Mouse (Mus musculus): ENCODE results near the gene Car5a.

Gene Car5a

DNA sequence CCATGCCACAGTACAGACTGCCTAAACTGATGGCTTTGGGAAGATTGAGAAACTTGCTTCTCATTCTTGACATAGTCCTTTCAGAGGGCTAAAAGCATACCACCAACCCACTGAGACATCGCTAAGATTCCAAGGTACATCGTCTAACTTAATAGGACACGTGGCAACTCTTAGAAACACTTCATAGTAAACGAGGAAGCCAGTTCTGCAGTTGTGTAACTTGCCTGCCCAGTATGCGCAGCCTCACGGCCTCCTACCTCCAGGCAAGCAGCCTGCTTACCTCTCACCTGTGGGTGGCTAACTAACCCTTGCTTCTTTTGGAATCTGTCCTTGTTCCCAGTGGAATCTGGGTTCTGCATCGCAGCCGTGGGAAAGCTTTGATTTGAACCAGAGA, 35.6 kb downstream of the Car5a start:
- in situ Hi-C loops (cut with MboI; ENCODE audit: low sequenced_read_pairs) = no loop called here

DNA sequence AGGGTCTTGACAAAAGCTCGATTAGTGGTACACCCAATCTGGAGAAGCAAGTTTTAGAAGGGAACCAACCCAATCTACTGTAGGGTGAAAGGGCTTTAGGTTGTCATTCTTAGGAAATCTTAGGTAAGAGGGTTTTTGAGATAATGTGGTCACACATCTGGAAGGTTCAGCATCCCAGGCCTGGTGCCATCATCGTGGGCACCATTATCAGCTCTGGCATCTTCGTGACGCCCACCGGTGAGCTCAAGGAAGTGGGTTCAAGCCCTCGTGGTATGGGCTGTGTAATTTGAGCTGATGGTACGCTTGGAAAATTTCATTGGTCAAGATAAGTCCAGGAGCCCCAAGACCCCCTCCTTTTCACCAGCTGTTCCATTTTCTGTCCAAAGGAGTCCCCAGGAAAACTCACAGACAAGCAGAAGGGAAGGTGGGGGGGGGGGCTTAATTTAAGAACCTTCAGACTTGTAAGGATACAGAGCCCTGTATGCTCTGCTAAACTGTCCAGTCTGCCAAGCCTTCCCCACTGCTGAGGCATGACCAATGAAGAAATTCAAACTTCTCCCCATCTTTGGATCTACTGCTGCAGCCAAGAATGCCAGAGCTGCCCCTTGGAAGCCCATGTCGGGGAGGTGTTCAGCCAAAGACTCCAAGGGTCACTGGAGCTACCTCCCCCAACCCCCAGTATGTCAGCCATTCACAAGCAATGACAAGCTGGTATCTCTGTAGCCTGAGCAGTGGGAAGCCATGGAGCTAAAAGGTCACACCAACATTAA, 36.1 kb downstream of the Car5a start:
- in situ Hi-C loops (cut with MboI; ENCODE audit: low sequenced_read_pairs) = no loop called here

DNA sequence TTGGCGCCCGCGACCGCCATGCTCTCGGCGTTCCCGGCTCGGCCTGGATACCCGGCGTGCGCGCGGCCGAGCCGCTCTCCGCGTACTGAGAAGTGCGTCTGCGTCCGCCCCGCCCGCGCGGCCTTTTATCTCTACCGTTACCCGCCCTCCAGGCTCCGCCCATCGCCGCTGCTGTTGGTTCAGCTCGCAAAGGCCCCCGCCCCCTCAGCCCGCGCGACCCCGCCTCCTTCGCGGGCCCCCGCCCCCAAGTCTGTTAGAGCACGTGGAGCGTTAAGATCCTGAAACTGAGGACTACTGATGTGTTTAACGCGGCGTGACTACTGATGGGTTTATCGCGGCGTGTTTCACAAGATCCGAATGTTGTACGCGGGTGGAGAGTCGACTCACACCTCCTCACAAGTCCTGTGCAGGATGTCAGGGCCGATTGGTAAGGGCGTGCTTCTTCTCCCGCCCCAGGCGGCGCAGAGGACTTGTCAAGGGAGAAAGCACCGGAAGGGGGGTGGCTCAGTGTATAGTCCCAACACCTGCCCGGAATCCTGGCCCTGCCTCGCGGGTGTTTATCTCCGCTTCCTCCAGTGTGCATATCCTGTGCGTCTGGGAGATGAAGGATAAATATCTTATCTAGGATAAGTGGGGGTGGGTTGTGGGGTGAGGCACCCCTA, 37.0 kb downstream of the Car5a start, which contains the start of gene Slc7a5:
Gene Slc7a5 (minus strand): TSS at position 108 of the 662 bp plus-strand sequence.
- in situ Hi-C loops (cut with MboI; ENCODE audit: low sequenced_read_pairs) = no loop called here

DNA sequence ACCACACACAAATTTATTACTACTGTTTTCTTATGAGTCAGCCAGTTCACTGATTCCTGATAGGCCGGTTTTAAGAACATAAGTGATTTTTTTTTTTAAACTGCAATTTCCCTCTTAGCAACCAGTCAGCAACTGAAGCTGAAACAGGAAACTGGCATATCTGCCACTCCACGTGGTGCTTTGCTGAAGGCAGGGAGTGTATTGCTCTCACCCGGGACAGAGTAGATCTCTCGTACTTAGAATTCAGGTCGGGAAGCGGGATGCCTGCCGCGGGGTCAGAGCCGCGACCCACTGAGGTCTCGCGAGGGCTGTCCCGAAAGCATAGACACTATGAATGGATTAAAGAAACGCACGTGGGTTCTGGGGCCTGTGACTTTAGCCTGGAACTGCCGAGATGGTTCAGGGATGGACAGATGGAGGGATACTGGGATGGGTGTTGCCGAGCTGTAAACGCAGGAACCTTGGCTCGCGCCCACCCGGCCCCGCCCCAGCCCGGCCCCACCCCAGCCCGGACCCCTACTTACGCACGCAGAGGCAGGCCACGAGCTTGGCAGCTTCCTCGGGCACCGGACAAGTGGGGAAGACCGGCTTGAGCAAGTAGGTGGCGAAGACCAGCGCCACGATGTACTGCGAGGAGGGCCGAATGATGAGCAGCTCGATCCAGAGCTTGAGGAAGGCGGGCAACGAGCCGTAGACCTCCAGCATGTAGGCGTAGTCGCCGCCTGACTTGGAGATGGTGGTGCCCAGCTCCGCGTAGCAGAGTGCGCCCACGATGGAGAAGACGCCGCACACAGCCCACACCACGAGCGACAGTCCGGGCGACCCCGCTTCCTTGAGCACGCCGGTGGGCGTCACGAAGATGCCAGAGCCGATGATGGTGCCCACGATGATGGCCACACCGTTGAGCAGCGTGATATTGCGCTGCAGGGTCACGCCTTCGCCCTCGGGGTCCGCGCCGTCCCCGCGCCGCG, 37.9 kb downstream of the Car5a start:
- in situ Hi-C loops (cut with MboI; ENCODE audit: low sequenced_read_pairs) = no loop called here

DNA sequence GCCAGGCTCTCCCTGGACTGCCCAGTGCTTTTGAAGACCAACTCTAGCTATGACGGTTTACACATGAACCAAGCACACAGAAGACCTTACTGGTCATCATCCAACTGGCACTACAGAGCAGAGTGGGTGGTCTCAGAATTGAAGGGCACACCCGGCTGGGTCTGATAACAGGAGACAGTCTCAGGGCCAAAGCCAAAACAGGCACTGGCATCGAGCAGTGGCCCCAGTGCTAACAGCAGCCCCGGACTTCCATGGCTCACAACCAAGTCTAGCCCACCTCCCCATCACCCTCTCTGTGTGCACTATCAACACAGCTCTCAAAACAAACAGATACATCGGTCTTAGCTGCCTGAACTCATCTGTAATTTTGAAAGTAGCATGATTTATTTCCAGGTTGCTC, 38.8 kb downstream of the Car5a start:
- in situ Hi-C loops (cut with MboI; ENCODE audit: low sequenced_read_pairs) = no loop called here

DNA sequence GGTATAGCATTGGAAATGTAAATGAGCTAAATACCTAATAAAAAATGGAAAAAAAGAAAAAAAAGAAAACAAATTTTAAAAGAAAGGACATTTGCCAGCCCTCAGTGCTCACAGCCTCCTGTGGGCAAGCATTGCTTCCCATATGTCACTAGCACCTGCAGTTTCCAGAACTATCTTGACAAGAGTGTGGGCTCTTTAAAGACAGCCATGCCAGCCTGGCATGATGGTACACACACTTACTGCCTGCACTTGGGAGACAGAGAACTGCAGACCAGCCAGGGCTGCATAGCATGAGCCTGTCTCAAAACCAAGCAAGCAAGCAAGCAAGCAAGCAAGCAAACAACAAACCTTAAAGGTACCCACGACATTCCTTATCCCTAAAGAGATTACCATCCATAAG, 39.3 kb downstream of the Car5a start:
- in situ Hi-C loops (cut with MboI; ENCODE audit: low sequenced_read_pairs) = no loop called here

DNA sequence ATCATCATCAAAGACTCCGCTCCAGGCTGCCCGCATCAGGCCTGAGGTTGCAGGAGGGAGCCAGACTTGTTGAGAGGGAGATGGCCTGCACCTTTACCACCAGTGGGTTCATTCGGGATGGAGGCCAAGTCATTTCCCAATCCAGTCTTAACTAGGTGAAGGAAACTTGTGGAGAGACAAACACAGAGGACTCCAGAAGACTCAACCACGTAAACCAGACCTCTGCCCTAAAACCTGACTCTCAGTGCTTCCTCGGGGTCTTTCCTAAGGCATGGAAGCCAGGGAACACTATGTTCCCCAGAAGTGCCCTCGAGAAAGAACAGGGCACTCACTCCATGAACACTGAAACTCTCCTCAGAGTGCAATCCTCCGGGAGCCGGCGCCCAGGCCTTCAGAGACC, 39.7 kb downstream of the Car5a start:
- in situ Hi-C loops (cut with MboI; ENCODE audit: low sequenced_read_pairs) = no loop called here

DNA sequence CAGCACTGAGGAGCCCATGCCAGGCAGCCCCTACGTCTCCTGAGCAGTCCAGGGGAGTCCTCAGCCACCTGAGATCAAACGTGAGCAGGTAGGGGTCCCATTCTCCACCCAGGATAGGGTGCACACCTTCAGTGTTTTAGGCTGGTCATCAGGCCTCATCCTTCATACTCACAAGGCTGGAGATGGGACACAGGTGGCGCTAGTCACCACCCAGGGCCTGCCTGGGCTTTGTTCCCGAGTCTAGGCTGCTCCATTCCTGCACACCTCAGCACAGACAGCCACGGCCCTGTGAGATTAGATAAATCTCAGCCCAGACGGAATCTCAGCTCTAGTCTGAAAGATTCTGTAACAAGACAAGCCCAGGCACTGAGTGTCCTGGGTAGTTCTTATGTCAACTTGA, 40.7 kb downstream of the Car5a start:
- in situ Hi-C loops (cut with MboI; ENCODE audit: low sequenced_read_pairs) = no loop called here

DNA sequence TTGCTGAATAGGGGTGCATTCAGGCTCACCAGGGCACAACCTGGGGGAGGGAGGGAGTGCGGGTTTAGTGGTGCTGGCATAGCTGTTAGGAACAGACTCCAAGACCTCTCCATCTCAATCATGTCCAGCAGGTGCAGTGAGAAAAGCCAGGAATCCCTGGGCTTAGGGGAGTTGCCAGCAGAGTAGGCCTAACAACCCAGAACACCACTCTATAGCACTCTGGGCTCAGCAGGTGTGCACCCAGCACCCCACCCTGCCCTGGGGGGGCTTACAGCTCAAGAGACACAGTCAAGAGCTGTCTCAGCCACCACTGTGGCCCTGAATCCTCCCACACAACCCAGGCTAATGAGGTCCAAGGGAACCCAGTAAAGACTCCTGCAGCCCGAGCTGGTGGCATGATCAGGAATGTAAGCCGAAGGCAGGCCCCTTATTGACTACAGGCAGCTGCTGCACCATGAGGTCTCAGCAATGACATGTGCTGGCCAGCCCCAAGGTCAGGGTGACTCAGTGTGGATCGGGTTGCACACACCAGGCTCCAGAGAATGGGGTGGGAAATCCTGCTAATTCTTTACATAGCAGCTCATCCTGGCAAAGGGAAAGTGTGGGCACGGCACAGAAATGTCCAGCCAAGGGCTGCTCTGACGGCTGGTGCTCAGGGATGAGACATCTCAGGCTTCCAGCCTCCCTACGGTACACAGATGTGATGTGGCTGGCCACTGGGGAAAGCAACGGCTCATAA, 43.0 kb downstream of the Car5a start:
- in situ Hi-C loops (cut with MboI; ENCODE audit: low sequenced_read_pairs) = no loop called here

DNA sequence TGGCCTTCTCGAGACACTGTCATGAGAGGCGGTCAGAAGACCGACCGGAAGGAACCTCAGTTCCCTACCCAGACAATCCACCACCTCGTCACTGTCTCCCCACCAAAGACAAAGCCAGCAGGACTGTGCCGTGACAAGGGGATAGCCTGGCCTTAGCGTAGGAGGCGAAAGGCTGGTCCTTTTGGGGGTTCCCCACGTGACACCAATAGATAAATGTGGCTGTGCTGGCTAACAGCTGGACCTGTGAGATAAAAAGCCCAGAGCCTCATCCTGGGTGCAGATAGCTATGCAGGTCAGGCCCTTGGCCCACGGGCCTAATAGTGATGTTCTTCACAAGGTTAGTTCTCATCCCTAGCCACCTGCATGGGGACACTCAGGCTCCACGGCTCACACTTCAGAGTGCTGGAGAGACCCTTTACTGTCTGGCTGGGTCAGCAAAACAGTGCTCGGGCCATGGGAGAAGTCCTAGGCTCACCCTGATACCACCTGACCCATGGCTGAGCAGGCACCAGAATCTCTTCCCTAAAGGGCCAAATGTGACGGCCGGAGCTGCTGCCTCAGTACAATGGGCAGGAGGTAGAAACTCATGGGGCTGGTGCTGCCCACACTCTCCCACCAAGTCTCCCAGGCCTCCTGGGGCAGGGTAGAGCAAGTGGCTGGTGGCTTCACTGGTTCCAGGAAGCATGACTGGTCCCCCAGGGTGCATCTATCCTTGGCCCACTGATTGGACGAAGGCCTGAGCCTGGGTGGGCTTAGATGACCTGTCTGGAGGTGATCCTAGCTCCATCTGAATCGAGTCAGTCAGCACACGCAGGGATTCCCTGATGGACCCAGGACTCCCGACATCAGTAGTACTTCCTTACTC, 45.3 kb downstream of the Car5a start:
- in situ Hi-C loops (cut with MboI; ENCODE audit: low sequenced_read_pairs) = no loop called here

DNA sequence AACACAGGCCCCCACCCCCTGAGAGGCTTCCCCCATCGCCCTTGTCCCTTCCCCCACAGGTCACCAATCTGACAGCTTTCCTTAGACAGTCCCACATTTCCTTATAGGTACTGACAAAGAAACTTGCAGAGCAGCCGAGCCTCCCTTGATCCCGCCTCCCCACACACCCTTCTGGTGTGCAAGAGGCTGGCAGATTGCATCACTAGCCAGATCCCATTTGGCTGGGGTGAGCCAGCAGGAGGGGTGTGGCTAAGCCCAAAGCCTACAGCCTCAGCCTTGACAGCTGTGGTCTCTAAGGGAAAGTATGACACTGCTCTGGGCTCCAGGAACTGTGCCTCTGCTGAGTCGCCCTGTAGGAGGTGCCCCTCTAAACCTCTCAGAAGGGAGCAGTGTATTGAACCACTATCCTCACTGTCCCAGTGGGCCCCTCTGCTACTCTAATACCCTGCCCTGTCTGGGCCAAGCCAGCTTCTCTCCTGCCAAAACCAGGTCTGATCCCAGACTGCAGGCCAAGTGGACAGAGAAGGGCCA, 46.2 kb downstream of the Car5a start:
- in situ Hi-C loops (cut with MboI; ENCODE audit: low sequenced_read_pairs) = no loop called here

DNA sequence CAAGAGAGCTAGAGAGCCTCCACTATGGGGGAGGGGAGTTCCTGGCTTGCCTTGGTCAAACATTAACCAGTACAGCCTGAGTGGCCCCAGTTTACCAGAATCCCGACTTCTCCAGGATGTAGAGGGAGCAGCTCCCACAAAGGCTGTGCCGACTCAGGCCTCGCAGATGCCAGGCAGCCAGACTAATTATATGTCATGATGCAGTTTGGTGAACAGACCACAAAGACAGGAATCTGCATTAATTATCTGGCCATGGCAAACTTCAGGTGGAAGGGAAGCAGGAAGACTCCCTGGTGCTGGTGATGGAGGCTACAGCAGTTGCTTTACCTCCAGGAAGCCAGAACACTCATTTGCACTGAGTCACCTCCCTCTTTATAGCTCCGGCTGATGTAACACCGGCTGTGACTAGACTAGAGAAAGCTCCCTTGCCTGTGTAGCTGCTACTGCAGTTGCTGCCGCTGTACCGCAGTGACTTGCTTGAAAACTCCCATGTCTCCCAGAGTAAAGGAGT, 46.8 kb downstream of the Car5a start:
- in situ Hi-C loops (cut with MboI; ENCODE audit: low sequenced_read_pairs) = no loop called here

DNA sequence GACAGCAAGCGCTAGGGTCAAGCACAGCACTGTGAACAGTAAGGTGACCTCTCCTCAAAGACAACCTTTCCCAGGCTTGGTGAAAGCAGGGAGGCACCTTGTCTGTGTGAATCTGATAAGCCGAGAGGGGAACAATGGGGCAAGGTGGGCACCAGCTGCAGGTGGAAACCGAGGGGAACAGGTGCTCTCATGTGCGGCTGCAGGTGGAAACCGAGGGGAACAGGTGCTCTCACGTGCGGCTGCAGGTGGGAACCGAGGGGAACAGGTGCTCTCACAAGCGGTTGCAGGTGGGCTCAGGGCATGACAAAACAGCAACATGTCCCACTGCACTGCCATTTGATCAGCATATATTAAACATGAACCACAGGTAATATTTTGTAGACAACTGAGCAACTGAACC, 47.5 kb downstream of the Car5a start:
- in situ Hi-C loops (cut with MboI; ENCODE audit: low sequenced_read_pairs) = no loop called here

DNA sequence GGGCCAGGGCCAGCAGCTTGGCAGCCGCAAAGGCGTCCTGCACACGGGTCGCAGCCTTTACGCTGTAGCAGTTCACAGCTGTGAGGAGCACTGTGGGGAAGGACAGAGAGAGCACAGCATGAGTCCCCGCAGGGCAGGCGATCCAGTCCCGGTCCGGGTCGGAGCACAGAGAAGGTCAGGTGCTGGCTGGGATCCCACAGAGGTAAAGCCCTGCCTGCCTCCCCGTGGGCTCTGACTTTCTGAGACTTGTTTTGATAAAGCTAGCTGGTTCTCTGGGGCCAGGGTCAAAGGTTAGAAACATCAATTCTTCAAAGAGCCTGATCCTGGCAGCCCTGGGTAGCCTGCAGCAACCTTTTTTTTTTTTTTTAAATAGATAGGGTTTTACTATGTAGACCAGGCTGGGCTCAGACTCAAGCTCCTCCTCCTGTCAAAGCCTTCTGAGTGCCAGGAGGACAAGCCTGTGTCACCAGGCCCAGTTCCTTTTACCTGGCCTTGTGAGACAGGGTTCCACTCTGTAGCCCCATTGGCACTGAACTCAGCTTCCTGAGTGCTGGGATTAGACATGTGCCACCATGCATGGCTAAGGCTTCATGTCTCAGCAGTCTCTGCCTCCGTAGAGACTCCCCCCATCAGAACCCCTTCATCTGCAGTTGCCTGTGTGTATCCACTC, 48.1 kb downstream of the Car5a start:
- in situ Hi-C loops (cut with MboI; ENCODE audit: low sequenced_read_pairs) = no loop called here

DNA sequence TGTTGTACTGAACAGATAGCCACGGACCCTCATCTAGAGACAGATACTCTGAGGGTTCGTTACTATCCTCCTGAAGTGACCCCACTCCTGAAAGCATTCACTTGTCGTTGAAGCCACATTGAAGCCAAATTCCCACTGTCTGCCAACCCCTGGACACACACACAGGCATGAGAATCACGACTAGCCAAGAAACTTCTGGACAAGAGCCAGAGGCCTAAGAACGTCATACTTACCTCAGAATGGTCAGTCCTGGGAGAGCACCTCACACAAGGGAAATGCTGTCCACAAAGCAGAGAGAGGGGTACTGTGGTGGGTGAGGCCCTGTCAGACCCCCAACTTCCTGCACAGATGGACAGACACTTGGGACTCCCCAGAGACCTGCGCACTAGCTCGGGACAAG, 48.8 kb downstream of the Car5a start:
- in situ Hi-C loops (cut with MboI; ENCODE audit: low sequenced_read_pairs) = no loop called here

DNA sequence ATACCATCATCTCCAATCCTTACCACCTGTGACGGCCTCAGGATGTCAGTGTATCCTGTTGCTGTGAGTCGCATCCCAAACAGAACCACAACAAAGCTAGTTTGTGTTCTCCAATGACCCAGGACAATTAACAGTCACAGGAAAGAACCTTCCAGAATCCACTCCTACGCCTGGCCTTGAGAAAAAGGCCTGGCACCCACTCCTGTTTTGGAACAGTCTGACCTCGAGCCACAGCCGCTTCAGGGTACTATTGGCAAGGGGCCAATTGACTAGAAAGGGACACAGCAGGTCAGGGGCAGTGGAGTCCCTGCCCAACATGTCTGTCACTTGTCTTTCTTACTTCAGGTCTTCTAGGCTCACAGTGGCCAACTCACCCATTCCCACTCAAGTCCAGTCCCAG, 51.8 kb downstream of the Car5a start:
- in situ Hi-C loops (cut with MboI; ENCODE audit: low sequenced_read_pairs) = no loop called here

DNA sequence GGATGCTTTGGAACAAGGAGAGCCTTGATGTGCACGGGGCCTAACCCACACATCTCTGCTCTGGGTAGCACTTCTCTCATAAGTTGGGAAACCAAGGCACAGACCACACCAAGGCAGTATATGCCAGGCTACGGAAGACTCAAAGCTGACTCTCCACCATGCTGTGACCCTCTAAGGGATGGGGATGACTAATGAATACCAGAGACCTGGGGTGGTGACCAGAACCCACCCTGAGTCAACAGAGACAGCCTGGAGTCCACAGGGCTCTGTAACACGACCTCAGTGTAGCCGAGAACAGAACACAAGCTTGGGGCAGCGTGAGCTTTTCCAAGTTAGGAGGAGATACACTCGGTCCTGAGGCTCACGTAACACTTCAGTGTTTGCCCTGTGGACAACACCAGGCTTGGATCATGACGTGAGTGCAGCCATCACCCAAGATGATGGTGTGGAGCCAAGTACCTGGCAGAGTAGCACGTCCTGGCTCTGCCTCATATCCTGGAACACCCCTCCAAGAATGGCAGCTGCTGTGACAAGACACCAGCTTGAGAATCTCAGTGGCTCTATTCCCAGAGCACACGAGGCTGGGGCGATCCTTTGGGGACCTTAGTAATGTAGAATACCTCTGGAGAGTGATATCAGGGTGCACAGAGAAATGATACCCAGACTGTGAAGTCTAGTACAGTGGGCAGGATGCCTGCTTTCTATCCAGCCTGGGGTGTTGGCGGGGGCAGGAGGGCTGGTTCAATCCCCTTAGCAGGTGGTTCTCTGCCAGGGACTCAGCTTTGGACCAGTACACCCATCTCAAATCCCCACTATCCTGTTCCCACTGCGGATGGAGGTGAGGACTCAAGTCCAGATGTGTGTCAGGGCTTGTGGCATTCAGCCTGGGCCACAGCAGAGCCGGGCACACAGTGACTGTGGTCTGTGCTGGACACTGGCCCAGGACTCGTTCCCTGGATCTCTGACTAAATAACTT, 54.6 kb downstream of the Car5a start:
- in situ Hi-C loops (cut with MboI; ENCODE audit: low sequenced_read_pairs) = no loop called here

DNA sequence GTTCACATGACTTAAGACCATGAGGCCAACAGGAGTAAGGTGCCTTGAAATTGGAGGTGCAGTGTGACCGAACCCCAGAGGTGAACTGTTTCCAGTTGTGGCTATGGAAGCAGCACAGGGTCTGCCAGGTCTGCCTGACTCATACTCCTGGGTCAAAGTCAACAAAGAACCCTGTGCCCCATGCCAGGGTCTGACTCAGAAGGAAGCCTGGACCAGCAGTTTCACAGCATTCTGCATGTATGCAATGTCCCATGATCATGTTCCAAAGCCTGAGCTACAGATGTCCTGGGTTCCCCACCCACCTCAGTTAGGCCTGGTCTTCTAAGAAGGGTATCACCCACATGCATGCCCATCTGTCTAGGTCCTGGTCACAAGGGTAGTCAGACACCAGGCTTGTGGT, 55.4 kb downstream of the Car5a start:
- in situ Hi-C loops (cut with MboI; ENCODE audit: low sequenced_read_pairs) = no loop called here
